Mouse (Mus musculus) telencephalon, adult 2 months (tissue): ENCODE measurements at regions not wholly inside any gene's neighbourhood (a gene's known extent, or its start where the extent isn't known, plus 50 kb on each side); places are given as distances from the start of the nearest gene placed in this dataset.
A peak's percentile ranks its signal among the peaks of the same experiment; 100 is the strongest.

Source experiments
- DNase-seq: peaks from one replicate; pipeline ENCODE4 v3.0.0-alpha.2; 2011; ENCODE audit warnings: low read depth, low spot score

DNA sequence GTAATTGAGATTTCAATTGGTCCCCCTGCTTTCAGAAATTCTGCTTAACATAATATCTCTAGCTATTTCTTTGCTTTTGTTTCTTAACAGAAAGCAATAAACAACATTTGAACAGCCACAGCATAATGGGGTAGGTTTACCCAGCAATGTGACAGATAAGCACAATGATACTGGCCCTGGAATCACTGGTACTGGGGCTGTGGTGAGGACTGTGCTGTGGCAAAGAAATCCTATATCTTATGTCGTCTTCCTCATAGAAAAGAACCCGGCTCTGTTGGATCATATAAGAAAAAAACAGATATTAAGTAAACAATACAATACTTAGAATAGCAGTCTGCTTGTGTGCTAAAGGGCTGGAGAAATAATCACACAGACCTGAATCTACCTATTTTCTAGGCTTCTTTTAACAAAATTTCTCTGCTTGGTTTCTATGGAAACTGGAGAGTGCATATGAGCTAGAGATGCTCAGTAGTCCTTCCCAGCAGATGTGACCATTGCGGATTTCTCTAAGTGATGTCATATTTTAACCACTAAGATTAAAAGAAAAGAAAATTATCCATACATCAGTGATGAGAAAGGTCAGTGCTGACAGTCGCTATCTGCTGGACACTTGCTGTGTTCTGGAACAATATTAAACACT, 119.8 kb upstream of the Gnao1 start:
- DNase-seq = peak; percentile 44

DNA sequence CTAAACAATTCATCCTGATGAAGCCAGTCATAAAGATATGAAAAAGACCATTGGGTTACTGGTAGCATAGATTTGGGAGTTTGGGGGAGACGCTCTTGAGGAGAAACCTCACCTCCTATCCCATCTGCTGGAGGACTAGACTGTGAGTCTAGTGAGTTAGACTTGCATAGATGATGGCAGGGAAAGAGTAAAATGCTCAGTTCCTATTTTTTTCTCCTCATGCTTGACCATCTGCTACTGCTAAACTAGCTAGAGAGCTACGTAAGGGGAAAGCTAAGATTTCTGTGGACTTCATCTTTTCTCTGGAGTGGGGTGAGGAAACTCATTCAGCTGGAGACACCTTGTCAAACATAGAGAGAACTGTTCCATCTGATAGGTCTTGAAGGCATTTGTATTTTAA, 118.4 kb upstream of the Gnao1 start:
- no peak for DNase-seq

DNA sequence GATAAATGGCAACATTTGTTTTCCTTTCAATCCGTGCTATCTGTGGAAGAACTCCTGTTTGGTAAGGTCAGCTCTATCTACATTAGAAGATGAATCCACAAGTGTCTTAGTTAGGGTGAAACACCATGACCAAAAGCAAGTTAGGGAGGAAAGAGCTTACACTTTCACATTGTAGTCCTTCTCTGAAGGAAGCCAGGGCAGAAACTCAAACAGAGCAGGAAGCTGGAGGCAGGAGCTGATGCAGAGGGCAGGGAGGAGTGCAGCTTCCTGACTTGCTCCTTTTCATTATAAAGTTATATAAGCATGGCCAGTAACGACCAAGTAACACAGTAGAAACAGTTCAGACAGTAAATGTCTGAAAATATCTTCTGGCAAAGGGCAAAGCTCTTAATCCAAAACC, 117.9 kb upstream of the Gnao1 start:
- no peak for DNase-seq

DNA sequence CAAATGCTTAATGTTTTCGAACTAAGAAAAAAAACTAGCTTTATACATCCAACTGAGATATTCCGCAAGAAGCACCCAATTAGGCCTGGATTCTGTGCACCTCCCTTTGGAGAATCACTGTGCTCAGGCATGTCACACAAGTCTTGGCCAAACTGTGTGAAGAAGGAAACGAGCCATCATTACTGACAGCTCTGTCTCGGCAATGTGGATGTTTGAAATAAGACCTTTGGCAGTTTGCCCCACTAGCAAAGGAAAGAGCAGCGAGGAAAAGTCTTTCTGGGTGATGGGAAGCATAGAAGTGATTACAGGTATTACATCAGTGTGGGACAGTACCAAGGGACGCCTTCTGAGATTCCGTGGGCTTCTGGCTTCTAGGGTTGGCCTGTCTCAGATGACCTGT, 112.6 kb upstream of the Gnao1 start:
- no peak for DNase-seq

DNA sequence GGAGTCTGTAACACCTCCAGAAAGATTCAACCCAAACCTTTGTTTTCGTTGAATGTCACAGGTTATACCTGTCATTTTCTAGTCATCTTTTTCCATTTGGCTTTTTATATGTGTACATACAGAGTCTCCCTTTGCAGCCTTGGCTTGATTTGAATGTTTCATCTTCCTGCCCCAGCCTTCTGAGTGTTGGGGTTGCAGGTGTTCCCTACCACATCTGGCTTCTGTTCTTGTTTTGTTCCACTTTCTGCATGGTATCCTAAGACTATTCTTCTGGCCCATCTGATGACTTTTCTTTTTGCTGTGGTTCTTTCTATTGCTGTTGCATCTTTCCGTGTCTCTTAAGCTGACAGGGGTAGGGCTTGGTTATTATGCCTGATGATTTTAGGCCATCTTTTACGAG, 111.3 kb upstream of the Gnao1 start:
- DNase-seq = no peak

DNA sequence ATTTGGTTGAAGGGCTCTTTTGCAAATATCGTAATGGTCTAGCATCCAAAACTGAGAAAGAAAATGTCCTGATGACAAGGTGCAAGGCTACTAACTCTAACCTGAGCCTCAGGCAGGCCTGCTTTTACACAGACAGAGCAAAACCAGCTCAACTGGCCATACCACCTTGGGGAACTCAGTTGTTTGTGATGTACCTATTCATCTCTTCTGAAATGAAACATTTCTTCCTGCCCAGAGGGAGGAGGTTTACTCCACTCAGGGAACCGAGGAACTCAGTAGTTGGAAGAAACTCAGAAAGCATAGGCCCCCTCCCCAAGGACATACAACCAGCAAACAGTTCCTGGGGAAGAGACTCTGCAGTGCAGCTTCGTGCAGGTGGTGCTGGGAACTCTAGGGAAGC, 108.4 kb upstream of the Gnao1 start:
- no peak for DNase-seq

DNA sequence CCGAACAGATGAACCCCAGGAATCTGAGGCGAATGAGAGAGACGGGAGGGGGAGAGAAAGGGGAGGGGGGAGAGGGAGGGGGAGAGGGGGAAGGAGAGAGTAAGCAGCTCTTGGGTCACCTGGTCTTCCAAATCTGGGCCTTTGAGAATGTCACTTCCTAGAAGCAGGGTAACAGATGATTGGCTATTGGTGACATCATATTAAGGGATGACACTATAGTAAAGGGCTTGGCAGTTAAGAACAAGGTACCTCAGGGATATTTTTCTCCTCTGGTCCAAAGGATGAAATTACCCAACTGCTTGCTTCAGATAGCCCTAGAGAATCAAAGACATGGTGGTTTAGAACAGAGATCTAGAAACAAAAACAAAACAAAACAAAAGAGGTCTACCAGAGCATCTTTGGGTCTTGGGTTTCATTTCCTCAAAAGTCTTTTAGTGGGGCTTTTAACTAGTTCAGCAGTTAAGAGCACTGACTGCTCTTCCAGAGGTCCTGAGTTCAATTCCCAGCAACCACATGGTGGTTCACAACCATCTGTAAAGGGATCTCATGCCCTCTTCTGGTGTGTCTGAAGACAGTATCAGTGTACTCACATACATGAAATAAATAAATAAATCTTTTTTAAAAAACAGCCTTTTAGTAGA, 97.6 kb upstream of the Gnao1 start:
- DNase-seq = no peak

DNA sequence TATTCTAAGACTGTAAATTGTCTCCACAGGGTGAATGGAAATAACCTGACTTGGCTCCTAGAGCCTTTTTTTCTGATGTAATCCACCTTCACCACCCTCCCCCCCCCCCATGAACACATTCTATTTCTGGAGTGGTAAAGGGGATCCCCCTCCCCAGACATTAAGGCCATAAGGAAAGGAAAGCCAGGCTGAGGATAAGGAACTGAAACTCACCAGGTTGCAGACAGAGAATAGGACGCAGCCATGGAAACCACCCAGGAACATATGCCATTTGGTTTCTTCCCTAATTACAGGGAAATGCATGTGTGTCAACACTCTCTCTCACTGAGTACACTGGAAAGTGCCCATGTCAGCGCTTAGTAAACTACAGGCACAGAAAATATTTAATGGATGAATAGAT, 96.5 kb upstream of the Gnao1 start:
- DNase-seq = no peak

DNA sequence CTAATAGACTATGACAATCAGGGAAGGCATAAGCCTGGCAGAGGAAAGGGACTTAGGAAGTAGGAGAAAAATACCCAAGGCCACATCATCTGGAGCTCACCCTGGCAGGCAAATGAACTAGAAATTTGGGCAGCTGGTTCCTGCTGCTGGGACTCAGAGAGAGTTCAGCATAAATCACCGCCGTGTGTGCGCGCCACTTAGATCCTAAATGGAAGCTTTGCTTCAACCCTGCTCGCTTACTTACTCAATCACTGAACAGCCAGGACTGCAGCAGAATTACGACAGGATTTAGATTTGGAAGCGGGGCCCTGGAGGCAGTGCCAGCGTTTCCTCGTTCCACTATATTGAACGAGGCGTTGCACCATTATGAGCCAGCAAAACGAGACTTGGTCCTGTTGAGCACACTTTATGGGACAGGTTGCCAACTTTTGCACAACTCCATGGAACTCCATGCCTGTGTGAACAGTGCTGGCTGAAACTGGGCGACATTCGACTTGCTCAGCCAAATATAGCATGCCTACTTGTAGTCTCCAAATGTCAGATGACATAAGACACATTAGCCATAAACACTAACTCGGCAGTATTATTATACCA, 84.8 kb upstream of the Gnao1 start:
- no peak for DNase-seq

DNA sequence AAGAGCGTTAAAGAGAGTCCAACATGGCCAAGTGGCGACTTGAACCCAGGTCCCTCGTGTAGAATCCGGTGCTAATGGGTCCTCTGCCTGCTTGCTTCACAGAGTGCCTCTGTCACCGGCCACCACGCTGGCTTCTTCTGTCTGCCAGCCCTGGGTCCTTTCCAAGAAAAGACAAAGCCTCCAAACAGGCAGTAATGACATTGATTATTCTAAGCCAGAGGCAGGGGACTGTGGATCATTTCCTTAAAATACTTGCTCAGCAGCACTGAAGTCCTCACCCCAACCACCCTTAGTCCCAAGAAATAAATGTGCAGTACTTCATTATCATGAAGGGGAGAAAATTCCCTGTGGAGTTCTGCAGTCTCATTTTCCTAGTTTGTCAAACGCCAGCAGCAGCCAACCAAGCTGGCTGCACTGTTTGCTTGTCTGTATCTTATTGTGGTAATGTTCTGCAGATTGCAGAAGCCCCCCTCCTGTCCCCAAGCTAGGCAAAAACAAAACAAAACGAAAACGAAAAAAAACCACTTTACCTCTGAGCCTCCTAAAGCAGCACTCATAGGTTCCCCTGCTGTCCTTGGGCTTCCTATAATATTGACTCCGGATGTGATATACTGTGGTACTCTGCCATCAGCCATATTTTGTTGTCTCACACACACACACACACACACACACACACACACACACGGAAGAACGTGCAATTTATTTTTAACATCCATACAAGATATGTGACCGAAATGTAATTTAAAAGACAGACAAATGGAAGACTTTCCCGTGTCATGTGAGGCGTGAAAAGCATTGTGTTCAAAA, 80.4 kb upstream of the Gnao1 start:
- DNase-seq = peak; percentile 27

DNA sequence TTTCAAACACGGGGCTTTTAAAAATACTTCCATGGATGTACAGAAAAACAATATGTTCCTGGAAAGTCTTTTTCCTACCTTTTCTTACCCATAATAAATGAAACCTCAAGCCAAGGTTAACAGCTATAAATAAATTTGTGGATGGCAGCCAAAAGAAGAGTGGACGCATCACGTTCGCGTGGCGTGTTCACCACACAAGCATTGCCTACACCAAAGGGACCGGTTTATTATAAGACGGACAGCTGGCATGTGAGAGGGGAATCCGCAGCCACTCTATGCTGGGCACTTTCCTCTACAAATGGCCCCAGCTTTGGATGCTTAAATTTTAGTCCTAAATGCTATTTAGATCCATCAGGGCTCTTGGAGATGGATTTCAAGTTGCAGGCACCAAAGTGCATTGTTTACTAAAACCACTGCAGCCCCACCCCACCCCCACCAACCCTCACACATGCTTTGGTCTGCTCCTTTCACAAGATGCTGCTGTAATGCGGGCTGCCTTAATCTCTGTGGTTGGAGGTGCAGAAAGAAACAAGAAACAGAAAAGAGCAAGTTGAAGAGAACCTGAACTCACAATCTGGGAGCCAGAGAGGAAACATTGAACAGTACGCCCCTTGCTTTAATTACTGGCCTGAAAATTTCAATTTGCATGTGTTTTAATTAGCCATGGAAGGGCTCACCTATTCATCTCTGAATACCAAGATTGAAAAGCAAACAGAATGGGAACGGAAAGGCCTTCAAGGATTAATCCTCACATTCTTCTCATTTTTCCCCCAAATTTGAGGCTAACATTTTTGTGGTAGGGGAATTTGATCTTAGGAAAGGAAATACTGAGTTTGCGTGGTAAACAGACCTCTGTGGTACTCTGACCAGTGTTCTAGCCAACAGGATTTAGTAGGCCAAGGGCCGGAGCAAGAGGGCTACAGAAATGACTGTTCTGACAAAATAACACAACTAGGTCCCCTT, 78.7 kb upstream of the Gnao1 start:
- DNase-seq = no peak

DNA sequence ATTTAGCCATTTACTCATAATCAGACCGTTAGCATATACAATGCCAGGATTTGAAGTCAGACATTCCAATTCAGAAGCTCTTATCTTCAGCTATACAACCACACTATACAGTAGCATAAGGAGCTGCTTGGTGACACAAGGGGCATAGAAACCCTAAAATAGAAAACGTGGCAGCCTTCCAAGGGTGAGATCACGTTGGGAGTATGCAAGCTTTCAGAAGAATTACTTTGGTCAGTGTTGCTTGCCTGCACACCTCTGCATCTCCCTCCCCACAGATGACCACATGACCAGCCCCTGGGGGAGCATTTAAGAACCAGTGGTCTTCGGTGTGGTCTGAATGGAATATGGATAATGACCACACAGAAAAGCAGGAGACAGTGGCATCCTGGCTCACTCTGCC, 74.9 kb upstream of the Gnao1 start:
- DNase-seq = no peak

DNA sequence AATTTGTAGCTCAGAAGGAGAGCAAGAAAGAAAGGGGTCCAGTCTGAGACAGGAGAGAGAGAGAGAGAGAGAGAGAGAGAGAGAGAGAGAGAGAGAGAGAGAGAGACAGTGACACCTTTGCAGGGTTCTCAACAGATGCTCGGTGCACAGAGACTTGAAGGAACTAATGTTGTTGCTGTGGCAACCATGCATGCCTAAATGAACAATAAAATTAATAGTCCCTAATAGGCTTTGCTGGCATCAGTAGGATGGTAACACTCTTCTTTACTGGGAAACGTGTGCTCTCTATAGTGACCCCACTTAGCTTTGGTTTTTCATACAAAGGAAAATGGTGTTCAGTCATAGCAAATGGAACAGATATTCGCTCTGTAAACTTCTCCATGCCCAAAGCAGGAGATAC, 69.5 kb upstream of the Gnao1 start:
- no peak for DNase-seq

DNA sequence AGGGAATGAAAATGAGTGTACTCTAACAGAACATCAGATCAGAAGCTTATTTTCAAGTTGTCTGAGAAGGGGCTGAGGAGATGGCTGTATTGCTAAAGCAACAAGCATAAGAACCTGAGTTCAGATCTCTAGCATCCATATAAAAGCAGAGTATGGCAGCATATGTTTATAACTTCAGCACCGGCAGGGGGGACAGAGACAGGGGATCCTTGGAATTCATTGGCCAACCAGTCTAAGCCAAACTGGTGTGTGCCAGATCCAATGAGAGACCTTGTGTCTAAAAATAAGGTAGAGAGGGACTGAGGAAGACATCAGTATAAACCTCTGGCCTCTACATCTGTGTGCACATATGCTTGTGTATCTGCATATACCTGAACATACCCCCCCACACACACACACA, 61.0 kb upstream of the Gnao1 start:
- DNase-seq = no peak

DNA sequence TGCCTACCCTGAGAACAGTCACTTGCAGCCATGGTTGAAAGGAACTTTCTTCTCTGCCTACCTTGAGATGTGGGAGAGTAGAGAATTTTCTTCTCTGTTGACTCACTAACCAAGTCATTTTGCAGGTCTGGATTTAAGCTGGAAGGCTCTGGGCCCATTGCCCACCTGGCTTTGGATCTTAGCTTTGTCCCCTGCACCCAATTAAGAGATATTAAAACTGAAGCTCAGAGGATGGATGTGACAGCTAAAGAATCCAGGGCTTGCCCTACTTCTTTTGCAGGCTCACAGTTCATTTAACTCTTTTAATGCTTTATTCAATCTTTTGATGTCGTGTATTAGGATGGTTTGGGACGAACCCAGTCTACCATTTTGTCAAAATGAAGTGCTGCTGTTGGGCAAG, 58.8 kb upstream of the Gnao1 start:
- DNase-seq = no peak

DNA sequence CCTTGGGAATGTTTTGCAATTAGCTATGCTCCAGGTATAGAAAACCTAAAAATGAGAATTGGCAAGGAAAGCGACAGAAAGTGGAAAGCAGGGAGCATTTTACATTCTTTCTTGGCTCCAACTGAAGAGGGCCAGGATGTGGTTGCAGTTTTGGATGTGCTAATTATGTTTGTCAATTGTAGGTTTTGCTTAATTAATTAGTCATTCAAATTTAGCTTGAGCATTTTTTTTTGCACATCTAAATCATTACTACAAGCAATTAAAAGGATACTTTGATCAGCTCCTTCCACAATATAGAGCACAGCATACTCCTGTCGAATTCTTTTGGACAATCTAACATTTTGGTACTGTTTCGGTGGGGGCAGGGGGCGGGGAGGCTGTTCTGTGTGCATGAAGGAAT, 53.8 kb upstream of the Gnao1 start:
- no peak for DNase-seq
